Mouse (Mus musculus): Measurements from ENCODE around the gene Olfr410. TPM values are rescaled to one million over a fixed set of nuclear protein-coding genes. Genes with fewer than 3 reads are reported as not detected.

The Olfr410 gene
- polyA plus RNA-seq, 1 experiment from 2014 or later, result not detected

Other genes starting within 250 kb of the Olfr410 start
- not detected in 2 replicates for gene Olfr401, start 224.3 kb downstream of the Olfr410 start, polyA plus RNA-seq (2015; fragmentation: Nextera tagmentation; extraction: Ambion mirVana)
- not detected in 2 replicates for gene Olfr402, start 184.5 kb downstream of the Olfr410 start, polyA plus RNA-seq (2015; fragmentation: Nextera tagmentation; extraction: Ambion mirVana)
- not detected in 2 replicates for gene Olfr403, start 151.8 kb downstream of the Olfr410 start, polyA plus RNA-seq (2015; fragmentation: Nextera tagmentation; extraction: Ambion mirVana)
- gene Olfr43, start 126.7 kb downstream of the Olfr410 start, polyA plus RNA-seq (2015; fragmentation: Nextera tagmentation; extraction: Ambion mirVana), result not detected in 2 replicates
- gene Olfr406, start 78.2 kb downstream of the Olfr410 start, polyA plus RNA-seq (2015; fragmentation: Nextera tagmentation; extraction: Ambion mirVana), result not detected in 2 replicates
- gene Olfr59, start 54.3 kb downstream of the Olfr410 start, polyA plus RNA-seq (2015; fragmentation: Nextera tagmentation; extraction: Ambion mirVana), result not detected in 2 replicates
- gene Olfr411, start 14.6 kb upstream of the Olfr410 start, polyA plus RNA-seq (2015; fragmentation: Nextera tagmentation; extraction: Ambion mirVana), result not detected in 2 replicates
- not detected in 2 replicates for gene Olfr412, start 24.0 kb upstream of the Olfr410 start, polyA plus RNA-seq (2015; fragmentation: Nextera tagmentation; extraction: Ambion mirVana)